Mouse (Mus musculus): ENCODE measurements at regions not wholly inside any gene's neighbourhood (a gene's known extent, or its start where the extent isn't known, plus 50 kb on each side); places are given as distances from the start of the nearest gene placed in this dataset.

- 64% methylated on average over 1 of the region's 1 CpGs for WGBS
- Histone ChIP-seq H3K79me2 (ENCODE audit: control insufficient read depth, insufficient read depth, low read length) (no peaks in the 10 kb centered on the region), H3K9ac (ENCODE audit: low read depth, low read length) (no peak overlapping the region), H3K4me3 (ENCODE audit: insufficient read depth, low read depth, low read length) (no peak overlapping the region), H3K27ac (replicated peaks; ENCODE audit: insufficient read depth, low read depth, low read length) (no peak overlapping the region), H3K27me3 (ENCODE audit: control insufficient read depth, insufficient read depth, low read length) (no peaks in the 10 kb centered on the region), H3K4me1 (ENCODE audit: control insufficient read depth, insufficient read depth, low read length) (no peaks in the 10 kb centered on the region), H3K36me3 (ENCODE audit: control insufficient read depth, insufficient read depth, low read length) (no peaks in the 10 kb centered on the region)
- no peak for DNase-seq (ENCODE audit: extremely low read depth, low read depth, low spot score)
- TF ChIP-seq POLR2A (IDR thresholded peaks at IDR 0.05; ENCODE audit: extremely low read depth, insufficient read depth, low read length) (no peak), CTCF (IDR thresholded peaks at IDR 0.05; ENCODE audit: low read depth, low read length) (no peak)
Observed at GRCm38 (mm10) chr10:27703260-27703659, 83.7 kb upstream of the Lama2 start.

GRCm38 (mm10) chr10:27698305-27698704 lies 78.7 kb upstream of the Lama2 start:
- H3K4me3 ChIP-seq (ENCODE audit: insufficient read depth, low read depth, low read length), result no peak overlapping the region
- no peaks in the 10 kb centered on the region for H3K27me3 ChIP-seq (ENCODE audit: control insufficient read depth, insufficient read depth, low read length)
- no peak for DNase-seq (ENCODE audit: extremely low read depth, low read depth, low spot score)
- H3K36me3 ChIP-seq (ENCODE audit: control insufficient read depth, insufficient read depth, low read length), result no peaks in the 10 kb centered on the region
- H3K9ac ChIP-seq (ENCODE audit: low read depth, low read length), result no peak overlapping the region
- H3K27ac ChIP-seq (replicated peaks; ENCODE audit: insufficient read depth, low read depth, low read length), result no peak overlapping the region
- no peaks in the 10 kb centered on the region for H3K79me2 ChIP-seq (ENCODE audit: control insufficient read depth, insufficient read depth, low read length)
- 80% methylated on average over 6 of the region's 6 CpGs for WGBS
- TF ChIP-seq POLR2A (IDR thresholded peaks at IDR 0.05; ENCODE audit: extremely low read depth, insufficient read depth, low read length) (no peak), CTCF (IDR thresholded peaks at IDR 0.05; ENCODE audit: low read depth, low read length) (no peak)
- no peaks in the 10 kb centered on the region for H3K4me1 ChIP-seq (ENCODE audit: control insufficient read depth, insufficient read depth, low read length)

- Histone ChIP-seq H3K27ac (replicated peaks; ENCODE audit: insufficient read depth, low read depth, low read length) (no peak overlapping the region), H3K36me3 (ENCODE audit: control insufficient read depth, insufficient read depth, low read length) (no peaks in the 10 kb centered on the region), H3K9ac (ENCODE audit: low read depth, low read length) (no peak overlapping the region), H3K27me3 (ENCODE audit: control insufficient read depth, insufficient read depth, low read length) (no peaks in the 10 kb centered on the region), H3K79me2 (ENCODE audit: control insufficient read depth, insufficient read depth, low read length) (no peaks in the 10 kb centered on the region), H3K4me1 (ENCODE audit: control insufficient read depth, insufficient read depth, low read length) (no peaks in the 10 kb centered on the region), H3K4me3 (ENCODE audit: insufficient read depth, low read depth, low read length) (no peak overlapping the region)
- TF ChIP-seq POLR2A (IDR thresholded peaks at IDR 0.05; ENCODE audit: extremely low read depth, insufficient read depth, low read length), result no peak
- TF ChIP-seq CTCF (IDR thresholded peaks at IDR 0.05; ENCODE audit: low read depth, low read length), result no peak
- WGBS, result 65% methylated on average over 2 of the region's 2 CpGs
- no peak for DNase-seq (ENCODE audit: extremely low read depth, low read depth, low spot score)
Observed at GRCm38 (mm10) chr10:27681376-27681775, 61.8 kb upstream of the Lama2 start.

- no peaks in the 10 kb centered on the region for H3K27me3 ChIP-seq (ENCODE audit: control insufficient read depth, insufficient read depth, low read length)
- no peaks in the 10 kb centered on the region for H3K4me1 ChIP-seq (ENCODE audit: control insufficient read depth, insufficient read depth, low read length)
- no peak overlapping the region for H3K9ac ChIP-seq (ENCODE audit: low read depth, low read length)
- no peaks in the 10 kb centered on the region for H3K36me3 ChIP-seq (ENCODE audit: control insufficient read depth, insufficient read depth, low read length)
- WGBS, result 62% methylated on average over 1 of the region's 1 CpGs
- DNase-seq (ENCODE audit: extremely low read depth, low read depth, low spot score), result peak; percentile 12
- H3K27ac ChIP-seq (replicated peaks; ENCODE audit: insufficient read depth, low read depth, low read length), result no peak overlapping the region
- H3K79me2 ChIP-seq (ENCODE audit: control insufficient read depth, insufficient read depth, low read length), result no peaks in the 10 kb centered on the region
- no peak for TF ChIP-seq POLR2A (IDR thresholded peaks at IDR 0.05; ENCODE audit: extremely low read depth, insufficient read depth, low read length)
- TF ChIP-seq CTCF (IDR thresholded peaks at IDR 0.05; ENCODE audit: low read depth, low read length), result peak; percentile 33; the same call in 1 of the 2 replicates
- H3K4me3 ChIP-seq (ENCODE audit: insufficient read depth, low read depth, low read length), result no peak overlapping the region
Observed at GRCm38 (mm10) chr10:27675579-27675978, 56.0 kb upstream of the Lama2 start.

GRCm38 (mm10) chr10:27674379-27674778 lies 54.8 kb upstream of the Lama2 start:
- no peaks in the 10 kb centered on the region for H3K36me3 ChIP-seq (ENCODE audit: control insufficient read depth, insufficient read depth, low read length)
- 82% methylated on average over 4 of the region's 4 CpGs for WGBS

More at GRCm38 (mm10) chr10:27674379-27674778, 54.8 kb upstream of the Lama2 start:
- Histone ChIP-seq H3K27me3 (ENCODE audit: control insufficient read depth, insufficient read depth, low read length) (no peaks in the 10 kb centered on the region), H3K79me2 (ENCODE audit: control insufficient read depth, insufficient read depth, low read length) (no peaks in the 10 kb centered on the region), H3K4me3 (ENCODE audit: insufficient read depth, low read depth, low read length) (no peak overlapping the region), H3K9ac (ENCODE audit: low read depth, low read length) (no peak overlapping the region), H3K4me1 (ENCODE audit: control insufficient read depth, insufficient read depth, low read length) (no peaks in the 10 kb centered on the region), H3K27ac (replicated peaks; ENCODE audit: insufficient read depth, low read depth, low read length) (no peak overlapping the region)
- no peak for DNase-seq (ENCODE audit: extremely low read depth, low read depth, low spot score)
- TF ChIP-seq CTCF (IDR thresholded peaks at IDR 0.05; ENCODE audit: low read depth, low read length), result no peak
- no peak for TF ChIP-seq POLR2A (IDR thresholded peaks at IDR 0.05; ENCODE audit: extremely low read depth, insufficient read depth, low read length)

Data from liver, adult 2 months (tissue).